Mouse (Mus musculus) hematopoietic stem cell, adult 5-6 weeks (primary cell): ENCODE results near the gene Tppp. TPM values are rescaled to one million over a fixed set of nuclear protein-coding genes. Genes with fewer than 3 reads are reported as not detected.
A peak's percentile ranks its signal among the peaks of the same experiment; 100 is the strongest.
"Not testable (repeated sequence)": the region's sequence is repeated elsewhere in the genome, so short reads cannot be mapped to it uniquely, and the experiment has no call there.

Experiments
- ATAC-seq, 2 experiments: fragments of 125-278 bp in 1 of 2; replicated peaks in 1 of 2; 2 replicates each; pipeline ENCODE4 v1.8.0; 2016 to 2017; ENCODE audit warnings: inconsistent platforms in 2 of 2, mild to moderate bottlenecking in 2 of 2, moderate number of reproducible peaks in 2 of 2, low read depth in 1 of 2, moderate TSS enrichment in 1 of 2; ENCODE audit not compliant: low FRiP score in 2 of 2, poor library complexity in 2 of 2, severe bottlenecking in 2 of 2, insufficient read depth in 1 of 2, low TSS enrichment in 1 of 2
- total RNA-seq: library from RNA; stranded (forward); fragments of 172-1452, 232-1000 nt; gene quantifications from 2 replicates; pipeline ENCODE4 v1.2.3, GENCODE M21; 2017

Tppp gene
- total RNA-seq, 1 experiment from 2014 or later: not detected

DNA sequence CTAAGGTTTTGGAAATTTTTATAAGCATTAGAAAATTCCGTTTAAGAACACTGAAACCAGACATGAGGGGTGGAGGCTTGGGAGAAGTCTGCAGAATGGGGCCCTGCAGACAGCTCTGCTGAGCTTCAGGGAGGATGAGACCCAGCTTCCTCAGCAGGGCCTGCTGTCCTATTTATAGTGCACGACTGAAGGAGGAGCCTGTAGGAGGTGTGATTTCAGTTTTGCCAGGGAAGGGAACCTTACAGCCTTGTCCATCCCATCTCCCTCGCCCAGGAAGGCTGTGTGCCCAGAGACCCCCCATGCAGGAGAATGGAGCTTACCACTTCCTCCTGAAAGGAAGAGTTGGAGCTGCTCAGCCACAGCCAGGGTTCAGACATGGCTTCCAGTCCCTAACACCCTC, 1.5 kb downstream of the Tppp start:
- ATAC-seq: no peak

DNA sequence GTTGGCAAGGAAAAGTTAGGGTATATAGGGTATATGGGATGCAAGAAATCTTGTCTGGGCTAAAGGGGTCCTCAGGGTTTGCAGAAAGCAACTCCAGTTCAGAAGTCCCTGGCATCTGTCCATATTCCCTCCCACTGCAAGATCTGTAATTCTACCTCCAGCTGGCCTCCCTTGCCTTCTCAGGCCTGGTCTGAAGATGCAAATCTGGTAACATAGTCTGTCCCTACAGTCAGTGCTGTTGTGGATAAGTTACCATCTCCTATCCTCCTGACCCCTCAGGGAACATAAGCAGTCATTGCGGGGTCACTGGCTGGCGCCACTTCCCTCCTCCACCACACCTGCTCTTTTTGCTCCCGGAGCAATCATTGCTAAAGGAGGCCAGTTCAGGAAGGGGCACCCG, 6.7 kb downstream of the Tppp start:
- ATAC-seq: no peak

- ATAC-seq: no peak
Observed at GRCm38 (mm10) chr13:74017426-74017825, 8.2 kb downstream of the Tppp start.

DNA sequence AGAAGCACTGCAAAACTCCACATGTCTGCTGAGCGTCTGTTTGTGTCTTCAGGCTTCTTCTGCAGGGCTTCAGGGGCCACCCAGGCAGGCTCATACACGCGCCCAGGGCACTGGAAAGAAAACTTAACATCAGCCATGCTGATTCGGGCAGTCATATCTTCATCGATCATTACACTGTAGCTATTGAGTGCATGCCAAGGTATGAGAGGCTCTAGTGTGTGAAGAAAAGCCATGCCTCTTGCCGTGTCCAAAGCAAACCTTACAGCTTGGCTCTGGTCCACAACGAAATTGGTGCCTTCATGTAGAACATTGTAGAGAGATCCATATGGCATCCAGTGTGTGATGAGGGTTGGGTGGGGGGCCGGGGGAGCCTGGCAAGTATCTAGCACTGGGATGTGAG, 9.8 kb downstream of the Tppp start:
- not testable (repeated sequence) for ATAC-seq

- no peak; a peak in 1 of 4 replicates for ATAC-seq
Observed at GRCm38 (mm10) chr13:74025151-74026081, 16.2 kb downstream of the Tppp start.

DNA sequence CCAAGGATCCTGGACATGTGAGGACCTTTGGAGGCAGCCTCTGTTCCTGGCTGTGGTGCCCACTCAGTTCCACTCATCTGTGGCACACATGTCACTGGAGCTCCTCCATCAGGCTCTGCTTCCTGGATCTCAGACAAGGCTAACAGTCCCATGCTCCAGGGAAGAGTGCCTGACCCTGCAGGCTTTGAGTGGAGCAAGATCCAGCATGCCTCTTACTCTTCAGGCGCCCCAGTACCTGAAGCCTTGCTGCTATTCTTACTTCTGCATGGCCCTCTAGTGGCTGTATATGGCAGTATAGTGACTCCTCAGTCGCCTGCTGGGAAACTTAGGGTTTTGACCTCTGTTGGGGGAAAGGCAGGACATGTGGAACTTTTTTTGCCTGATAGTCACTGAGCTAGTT, 17.0 kb downstream of the Tppp start:
- ATAC-seq: peak; percentile 40 to 44; a peak in 1 of 4 replicates

GRCm38 (mm10) chr13:74028116-74028515, 18.9 kb downstream of the Tppp start:
- ATAC-seq: no peak

DNA sequence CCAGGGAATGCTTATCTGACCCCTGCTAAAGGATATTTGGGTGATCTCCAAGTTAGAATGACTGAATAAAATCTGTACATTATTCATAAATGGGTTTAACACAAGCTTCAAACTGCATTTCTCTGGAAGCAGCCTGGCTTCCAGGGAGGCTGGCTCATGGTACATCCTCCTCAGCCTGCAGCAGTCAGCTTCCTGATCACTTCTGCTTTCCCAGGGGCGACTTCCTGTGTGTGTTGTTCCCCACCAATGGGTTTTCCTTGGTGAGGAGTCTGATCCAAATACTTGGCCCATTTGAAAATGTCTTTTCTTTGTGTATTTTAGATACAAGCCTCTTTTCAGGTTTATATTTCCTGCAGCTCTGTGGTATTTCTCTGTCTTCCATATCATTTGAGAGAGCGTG, 19.8 kb downstream of the Tppp start:
- no peak for ATAC-seq

DNA sequence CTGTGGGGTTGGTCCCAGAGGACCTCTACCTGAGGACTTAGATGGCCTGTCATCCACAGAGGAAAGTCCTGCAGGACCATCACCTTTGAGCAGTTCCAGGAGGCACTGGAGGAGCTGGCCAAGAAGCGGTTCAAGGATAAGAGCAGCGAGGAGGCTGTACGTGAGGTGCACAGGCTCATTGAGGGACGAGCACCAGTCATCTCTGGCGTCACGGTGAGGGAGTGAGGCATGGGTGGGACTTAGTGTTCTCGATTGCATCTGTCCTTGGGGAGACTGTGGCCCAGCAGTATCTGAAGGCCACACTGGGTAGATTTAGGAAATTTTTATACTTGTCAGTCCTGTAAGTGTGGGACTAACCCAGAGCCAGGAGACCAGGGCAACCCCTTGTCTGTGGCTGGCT, 21.5 kb downstream of the Tppp start:
- ATAC-seq: no peak

DNA sequence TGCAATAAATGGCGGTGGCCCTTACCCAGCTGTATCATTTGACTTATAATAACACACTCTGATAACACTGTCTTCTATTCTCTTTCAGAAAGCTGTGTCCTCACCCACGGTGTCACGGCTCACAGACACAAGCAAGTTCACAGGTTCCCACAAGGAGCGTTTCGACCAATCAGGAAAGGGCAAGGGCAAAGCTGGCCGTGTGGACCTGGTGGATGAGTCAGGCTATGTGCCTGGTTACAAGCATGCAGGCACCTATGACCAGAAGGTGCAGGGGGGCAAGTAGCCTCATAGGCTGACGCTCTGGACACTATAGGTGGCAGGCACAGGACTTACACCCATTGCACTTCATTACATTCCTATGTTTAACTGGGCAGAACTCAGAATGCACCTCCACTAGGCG, 21.9 kb downstream of the Tppp start:
- no peak for ATAC-seq

GRCm38 (mm10) chr13:74034756-74035155, 25.5 kb downstream of the Tppp start:
- no peak for ATAC-seq

GRCm38 (mm10) chr13:74035776-74036175, 26.6 kb downstream of the Tppp start:
- no peak for ATAC-seq

DNA sequence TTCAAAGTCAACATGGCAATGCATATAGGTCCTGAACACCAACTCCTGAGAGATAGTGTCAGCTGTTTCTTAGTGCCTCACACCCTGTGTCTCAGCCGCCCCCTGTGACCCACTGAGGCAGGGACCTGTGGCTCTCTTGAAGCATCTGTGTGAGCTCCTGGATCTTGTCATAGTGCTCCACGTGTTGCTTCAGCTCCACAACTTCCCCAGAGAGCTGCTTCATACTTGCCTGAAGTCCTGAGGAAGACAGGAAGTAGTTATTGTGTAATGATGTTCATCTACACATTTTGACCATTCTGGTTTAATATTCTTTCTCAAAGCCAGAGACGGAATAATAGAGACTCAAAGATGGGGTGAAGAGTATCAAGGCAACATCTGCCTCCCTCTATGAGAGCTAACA, 30.7 kb downstream of the Tppp start:
- ATAC-seq: no peak

GRCm38 (mm10) chr13:74056194-74056593, 47.0 kb downstream of the Tppp start:
- no peak for ATAC-seq

GRCm38 (mm10) chr13:74058081-74058480, 48.9 kb downstream of the Tppp start:
- ATAC-seq: no peak

DNA sequence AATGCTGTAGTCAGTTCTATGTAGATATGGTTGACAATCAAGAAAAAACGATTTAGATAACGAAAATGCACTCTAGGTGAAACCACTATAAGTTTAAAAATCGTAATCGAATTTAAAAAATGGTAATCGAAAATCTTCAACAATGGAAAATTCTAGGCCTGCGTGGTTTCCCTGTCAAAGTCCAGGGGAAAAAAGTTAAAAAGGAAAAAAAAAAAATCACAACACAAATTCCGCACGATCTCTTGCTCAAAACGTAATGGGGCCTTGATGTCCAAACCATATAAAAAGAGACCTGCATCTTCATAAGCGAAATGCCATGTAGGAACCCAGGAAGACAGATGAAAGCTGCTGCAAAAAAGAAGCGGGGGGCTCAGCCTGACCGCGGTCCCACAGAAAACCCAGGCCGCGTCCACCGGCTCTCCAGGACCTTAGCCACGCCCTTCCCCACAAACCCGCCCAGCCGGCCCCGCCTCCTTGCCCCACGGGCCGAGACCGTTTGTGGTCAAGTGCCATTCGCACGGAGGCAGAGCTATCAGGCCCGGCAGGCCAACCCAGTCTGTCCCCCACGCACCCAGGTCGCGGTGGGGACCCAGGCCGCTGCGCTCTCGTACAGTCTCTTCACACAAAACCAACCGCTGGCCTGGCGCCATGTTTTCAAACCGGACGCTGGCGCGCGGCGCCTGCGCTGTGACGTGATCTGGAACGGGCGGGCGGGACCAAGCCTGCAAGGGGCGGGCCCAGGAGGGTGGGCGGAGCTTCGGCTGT, 52.6 kb downstream of the Tppp start, which contains the start of gene Cep72:
TSS of gene Cep72 (minus strand) at position 687 of the 765 bp plus-strand sequence.
- ATAC-seq: peak; percentile 90 to 93

- ATAC-seq: no peak; a peak in 1 of 4 replicates
Observed at GRCm38 (mm10) chr13:74062378-74063128, 53.3 kb downstream of the Tppp start.
